Mouse (Mus musculus) spleen, postnatal 10 days (tissue): Measurements from ENCODE around the gene Tyms.

ENCODE experiments used
- DNase-seq, 2 experiments: peaks; one replicate each; pipeline ENCODE4 v3.0.0; 2021 to 2022; ENCODE audit warnings: low spot score in 2 of 2

The Tyms gene

DNA sequence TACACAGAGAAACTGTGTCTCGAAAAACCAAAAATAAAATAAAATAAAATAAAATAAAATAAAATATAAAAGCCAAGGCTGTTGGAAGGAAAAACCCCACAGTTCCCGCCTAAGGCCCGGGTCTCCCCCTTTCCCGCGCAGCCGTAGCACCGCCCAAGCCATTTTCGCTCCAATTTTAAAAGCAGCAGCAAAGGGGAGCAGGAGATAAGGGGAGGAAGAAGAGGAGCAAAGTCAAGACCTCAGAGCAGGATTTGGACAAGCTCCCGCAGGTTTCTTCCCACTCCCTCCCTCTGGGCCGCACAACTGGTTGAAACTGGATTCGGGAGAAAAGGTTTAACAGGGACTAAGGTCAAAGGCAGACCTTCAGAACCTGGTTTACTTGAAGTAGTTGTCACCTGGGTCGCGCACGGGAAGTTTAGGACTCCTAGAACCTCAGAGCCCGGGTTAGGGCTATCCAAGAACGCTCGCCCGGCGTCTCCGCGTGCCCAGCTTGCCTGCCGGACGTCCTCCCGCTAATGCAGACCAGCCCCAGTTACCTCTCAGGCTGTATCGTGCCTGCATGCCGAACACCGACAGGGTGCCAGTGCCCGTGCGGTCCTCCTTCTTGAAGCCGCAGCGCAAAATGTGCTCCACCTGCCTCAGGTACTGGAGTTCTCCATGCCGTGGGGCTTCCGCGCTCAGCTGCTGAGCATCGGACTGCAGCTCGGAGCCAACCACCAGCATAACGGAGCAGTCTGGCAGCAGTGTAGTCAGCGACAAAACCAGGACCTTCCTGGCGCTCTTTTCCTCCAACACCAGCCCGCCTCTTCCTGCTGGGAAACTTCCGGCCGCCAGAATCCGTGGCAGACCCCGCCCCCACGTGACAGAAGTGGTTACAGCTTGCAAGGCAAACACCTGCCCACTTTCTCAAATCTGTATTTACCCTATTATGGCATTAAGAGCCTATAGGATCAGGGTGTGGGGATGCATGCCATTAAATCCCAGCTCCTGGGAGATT is at the start of gene Tyms:
Gene Tyms, minus strand, starts transcription at position 793 of the 997 bp plus-strand sequence.
- DNase-seq, result peak; percentile 64 to 87

DNA sequence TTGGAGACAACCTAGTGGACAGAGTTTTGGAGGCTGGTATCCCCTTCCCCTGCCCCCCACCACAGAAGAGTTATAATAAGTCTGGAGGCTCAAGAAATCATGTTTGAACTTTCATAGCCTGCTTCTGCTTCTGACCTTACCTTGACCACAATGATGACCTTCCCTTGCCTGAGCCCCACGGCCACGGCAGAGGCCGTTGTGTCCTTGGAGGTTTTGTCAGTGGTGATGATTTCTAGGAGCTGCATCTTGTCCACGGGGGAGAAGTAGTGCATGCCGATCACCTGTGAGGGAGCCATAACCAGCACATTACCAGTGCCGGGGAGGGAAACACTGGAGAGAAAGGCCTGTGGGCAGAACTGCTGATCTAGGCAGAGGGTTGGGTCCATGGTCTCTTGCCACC is 49.1 kb upstream of the Tyms start:
- DNase-seq, result no peak

DNA sequence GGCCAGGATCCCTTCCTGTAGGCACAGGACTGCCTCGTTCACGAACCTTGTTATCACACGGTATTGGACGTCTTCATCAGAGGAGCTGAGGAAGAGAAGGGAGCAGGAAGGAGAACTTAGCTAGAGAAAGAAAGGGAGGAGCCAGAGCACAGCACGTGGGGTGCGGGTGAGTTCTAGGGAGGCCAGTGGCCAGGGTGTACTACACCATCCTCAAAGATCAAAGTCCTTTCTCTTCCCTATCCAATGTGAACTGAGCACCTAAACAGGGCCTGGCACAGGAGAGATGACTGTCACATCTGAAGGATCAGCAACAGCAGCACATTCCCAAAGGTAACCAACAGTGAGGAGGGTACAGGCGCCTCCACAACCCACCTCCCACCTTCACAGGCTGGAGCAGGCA is 46.7 kb upstream of the Tyms start:
- no peak for DNase-seq

- no peak for DNase-seq
Measured at GRCm38 (mm10) chr5:30119163-30119562, 45.7 kb upstream of the Tyms start.

DNA sequence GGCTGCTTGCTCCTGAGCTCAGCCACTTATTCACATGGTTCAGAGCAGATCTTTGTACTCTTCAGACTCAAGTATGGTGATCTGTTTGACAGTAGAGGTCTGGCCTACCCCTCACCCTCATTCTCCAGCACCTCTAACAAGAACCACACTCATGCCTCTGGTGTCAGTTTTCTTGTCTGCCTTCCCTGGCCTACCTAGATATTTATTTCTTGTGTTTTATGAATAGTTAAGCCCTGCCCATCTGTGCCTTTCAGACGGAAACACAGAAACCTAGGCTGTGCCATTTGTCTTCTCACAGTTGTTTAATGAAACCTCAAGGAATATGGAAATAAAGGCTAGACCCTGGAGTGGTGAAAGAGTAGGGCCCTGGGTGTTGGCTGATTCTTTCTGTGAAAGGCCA is 44.6 kb upstream of the Tyms start:
- no peak for DNase-seq

GRCm38 (mm10) chr5:30115718-30116117 is 42.3 kb upstream of the Tyms start:
- DNase-seq, result no peak

DNA sequence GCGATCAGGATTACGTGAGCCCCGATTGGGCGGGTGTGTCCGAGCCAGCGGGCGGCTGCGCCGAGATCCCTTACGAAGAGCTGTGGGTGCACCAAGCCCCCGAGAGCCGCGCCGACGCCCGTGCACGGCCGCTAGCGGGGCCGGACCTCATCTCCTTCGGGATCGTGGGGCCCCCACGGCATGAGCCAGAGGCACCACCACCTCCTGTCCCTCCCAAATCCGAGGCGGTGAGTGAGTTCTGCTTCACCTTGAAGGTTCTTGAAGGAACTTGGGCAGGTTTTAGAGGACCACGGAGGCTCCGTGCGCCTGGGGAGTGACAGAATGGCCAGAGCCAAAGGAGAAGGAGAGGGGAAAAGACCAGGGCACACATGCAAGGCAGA is 41.3 kb upstream of the Tyms start:
- no peak for DNase-seq

DNA sequence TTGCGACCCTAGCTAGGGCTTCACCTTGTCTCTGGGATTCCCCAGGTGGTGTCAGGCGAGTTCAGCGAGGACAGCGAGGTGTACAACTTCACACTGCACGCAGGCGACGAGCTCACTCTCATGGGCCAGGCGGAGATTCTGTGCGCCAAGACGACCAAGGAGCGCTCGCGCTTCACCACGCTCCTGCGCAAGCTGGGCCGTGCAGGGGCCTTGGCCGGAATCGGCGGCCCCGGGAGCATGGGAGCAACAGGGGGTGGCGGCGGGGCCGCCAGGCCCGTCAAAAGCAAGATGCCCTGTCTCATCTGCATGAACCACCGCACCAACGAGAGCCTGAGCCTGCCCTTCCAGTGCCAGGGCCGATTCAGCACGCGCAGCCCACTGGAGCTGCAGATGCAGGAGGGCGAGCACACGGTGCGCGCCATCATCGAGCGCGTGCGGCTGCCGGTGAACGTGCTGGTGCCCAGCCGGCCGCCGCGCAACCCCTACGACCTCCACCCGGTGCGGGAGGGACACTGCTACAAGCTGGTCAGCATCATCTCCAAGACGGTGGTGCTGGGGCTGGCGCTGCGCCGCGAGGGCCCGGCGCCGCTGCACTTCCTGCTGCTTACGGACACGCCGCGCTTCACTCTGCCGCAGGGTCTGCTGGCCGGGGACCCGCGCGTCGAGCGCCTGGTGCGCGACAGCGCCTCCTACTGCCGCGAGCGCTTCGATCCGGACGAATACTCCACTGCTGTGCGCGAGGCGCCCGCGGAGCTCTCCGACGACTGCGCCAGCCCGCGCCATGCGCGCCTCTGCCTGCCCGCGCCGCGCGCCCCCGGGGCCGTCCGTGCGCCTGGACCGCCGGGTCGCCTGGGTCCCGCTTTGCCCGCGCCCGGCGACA is 40.7 kb upstream of the Tyms start:
- peak; percentile 43 to 77 for DNase-seq

GRCm38 (mm10) chr5:30112533-30113068 is 39.2 kb upstream of the Tyms start:
- no peak for DNase-seq

DNA sequence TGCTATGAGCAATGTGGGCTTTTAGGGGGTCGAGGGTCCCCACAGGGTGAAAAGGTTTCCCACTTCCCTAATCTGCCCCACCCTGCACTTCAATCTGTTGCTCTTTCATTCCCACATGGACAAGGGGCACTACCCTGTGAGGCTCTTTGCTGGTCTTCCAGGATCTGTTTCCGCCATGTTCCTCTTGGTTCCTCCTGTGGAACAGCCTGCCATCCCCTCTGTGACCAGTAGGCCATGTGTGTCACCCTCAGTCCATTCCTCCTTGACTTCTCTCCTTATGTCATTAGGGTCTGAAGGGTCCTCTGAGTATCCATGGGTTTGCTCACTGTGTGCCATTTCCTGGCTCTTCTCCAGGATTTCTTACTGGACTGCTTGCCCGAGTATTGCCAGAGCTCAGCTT is 38.4 kb upstream of the Tyms start:
- DNase-seq, result no peak

- DNase-seq, result no peak
Measured at GRCm38 (mm10) chr5:30111126-30111525, 37.7 kb upstream of the Tyms start.

- DNase-seq, result no peak
Measured at GRCm38 (mm10) chr5:30110371-30111060, 37.1 kb upstream of the Tyms start.

- DNase-seq, result no peak
Measured at GRCm38 (mm10) chr5:30109899-30110298, 36.5 kb upstream of the Tyms start.

DNA sequence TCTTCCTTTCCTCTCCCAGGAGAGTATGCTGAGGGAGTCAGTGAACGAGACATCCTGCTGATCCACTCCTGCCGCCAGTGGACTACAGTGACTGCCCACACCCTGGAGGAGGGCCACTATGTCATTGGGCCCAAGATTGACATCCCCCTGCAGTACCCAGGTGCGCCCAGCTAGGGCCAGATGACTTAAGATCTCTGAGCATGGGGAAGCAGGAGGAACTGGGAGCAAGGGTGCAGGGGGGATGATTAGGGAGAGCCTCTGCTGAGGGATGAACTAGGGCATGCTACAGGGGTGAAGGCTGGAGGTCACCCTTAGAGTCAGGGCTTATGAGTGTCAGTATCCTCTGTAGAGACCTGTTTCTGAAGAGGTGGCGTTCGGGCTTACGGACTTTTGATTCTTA is 34.8 kb upstream of the Tyms start:
- DNase-seq, result no peak

GRCm38 (mm10) chr5:30107611-30108041 is 34.2 kb upstream of the Tyms start:
- DNase-seq, result no peak

DNA sequence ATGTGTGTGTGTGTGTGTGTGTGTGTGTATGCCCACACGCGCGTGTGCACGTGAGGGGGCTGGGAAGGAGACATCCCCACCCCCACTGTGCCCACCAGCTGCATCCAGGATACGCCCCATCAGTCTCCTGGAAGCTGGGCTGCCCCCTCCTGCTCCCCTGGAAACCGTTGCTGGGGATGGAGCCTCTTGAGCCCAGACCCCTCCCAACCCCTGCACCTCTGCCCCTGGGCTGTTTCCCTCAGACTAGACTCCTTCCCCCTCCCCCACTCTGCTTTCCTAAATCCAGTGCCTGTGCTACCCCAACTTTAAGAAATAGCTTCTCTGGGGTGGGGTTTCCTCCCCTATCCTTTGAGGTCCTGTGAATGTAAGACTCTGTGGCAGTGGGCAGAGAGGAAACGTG is 33.8 kb upstream of the Tyms start:
- peak in 1 of 2 experiments; percentile 5 for DNase-seq

DNA sequence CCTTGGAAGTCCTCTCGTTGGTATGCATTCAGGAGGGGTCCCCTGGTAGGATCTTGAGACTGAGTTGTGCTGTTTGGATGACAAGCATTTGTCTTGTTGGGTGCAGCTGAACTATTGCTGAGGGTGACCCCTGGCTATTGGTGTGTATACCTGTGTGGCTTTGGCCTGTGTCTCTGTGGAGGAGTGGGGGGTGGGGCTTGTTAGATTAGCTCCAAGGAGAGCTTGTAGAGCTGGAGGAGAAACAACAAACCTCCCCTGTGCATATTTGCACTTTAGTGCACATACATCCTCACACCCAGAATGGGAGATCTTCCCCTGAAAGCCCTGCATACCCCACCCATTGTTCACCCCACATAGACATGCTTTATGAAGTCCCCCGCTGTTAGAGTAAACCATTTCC is 33.3 kb upstream of the Tyms start:
- DNase-seq, result peak in 1 of 2 experiments; percentile 7

GRCm38 (mm10) chr5:30105668-30106300 is 32.4 kb upstream of the Tyms start, which contains the start of gene 3110082J24Rik:
TSS of gene 3110082J24Rik (minus strand) at chr5:30106086.
- peak in 1 of 2 experiments; percentile 10 for DNase-seq

- peak in 1 of 2 experiments; percentile 16 for DNase-seq
Measured at GRCm38 (mm10) chr5:30104841-30105667, 31.6 kb upstream of the Tyms start, which contains the start of gene Garem2. TSS of gene Garem2 (plus strand) at chr5:30105161.

DNA sequence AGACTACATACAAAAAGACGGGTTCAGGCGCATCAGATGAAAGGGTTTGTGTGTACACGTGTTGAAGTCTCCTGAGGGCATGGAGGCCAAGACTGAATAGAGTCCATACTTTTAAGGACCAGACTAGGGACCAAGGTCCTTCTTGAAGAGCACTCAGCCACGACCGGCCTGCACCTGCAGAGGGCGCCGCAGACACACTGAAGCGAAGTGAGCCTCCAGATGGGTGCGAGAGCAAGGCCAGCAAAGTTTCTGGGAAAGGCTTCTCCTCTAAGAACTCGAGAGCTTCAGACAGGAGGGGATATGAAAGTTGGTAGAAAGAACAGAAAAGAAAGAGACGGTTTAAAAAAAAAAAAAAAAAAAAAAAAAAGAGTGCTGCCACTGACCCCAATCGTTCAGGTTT is 30.9 kb upstream of the Tyms start:
- peak in 1 of 2 experiments; percentile 58 for DNase-seq
